Mouse (Mus musculus): Measurements from ENCODE around the gene Zfp641. TPM values are rescaled to one million over a fixed set of nuclear protein-coding genes. Genes with fewer than 3 reads are reported as not detected.

Zfp641 gene
- 0.47 and 0.58 TPM in 2 replicates for polyA plus RNA-seq (2016; fragmentation: Nextera tagmentation; extraction: Ambion mirVana)

DNA sequence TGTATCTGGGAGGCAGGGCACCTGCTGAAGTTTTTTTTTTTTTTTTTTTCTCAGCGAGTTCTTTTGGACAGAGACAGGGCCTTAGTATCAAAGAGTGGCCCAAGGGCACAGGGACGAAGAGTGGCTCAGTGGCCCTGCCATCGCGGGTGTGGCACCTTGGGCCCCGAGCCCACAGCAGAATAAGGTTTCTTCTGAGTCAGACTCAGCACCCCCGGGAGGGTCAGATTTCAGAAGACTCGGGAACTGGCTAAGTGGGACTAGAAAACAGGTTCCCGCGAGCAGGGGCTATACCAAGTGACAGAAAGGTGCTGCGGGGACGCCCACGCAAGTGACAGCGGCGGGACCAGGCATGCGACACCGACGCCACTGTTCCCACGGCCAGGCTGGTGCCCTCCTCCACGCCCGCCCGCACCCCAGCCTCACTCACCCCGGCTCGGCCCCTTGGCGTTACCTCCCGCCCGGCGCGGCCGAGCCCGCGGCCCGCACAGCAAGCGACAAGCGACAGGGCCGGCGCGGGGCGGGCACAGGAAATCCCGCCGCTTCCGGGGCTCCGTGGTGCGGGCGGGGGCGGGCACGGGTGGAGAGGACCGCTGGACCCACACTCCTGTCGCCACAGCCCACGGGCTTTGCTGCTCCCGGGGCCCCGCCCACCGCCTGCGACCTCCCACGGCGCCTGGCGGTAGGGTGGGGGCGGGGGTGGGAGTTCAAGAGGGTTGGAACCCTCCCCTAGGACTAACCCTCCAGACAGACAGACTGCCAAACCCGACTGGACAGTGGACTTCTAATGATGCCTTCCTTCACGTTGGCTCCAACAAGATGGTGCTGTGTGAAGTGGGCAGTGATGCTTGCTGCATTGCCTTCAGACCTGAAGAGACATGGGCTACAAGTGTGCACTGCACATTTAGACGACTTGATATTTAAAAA, at the start of gene Zfp641:
Gene Zfp641, minus strand, starts transcription at position 534 of the 924 bp plus-strand sequence.
- peaks cover 16% of the 10 kb centered on the region for H3K27me3 ChIP-seq (ENCODE audit: poor library complexity, severe bottlenecking)
- peaks cover 11% of the 10 kb centered on the region for H3K4me1 ChIP-seq
- no peaks in the 10 kb centered on the region for H3K36me3 ChIP-seq (replicated peaks)
- H3K4me3 ChIP-seq, result peak within 1 kb of the TSS; percentile 81
- WGBS, result 3% methylated on average over 60 of the region's 60 CpGs
- peak; percentile 22 for DNase-seq (ENCODE audit: extremely low spot score, low spot score)
- peaks cover 4% of the 10 kb centered on the region; the same call in 1 of the 2 replicates for H3K9me3 ChIP-seq
- H3K27ac ChIP-seq, result peak within 1 kb of the TSS; percentile 82

DNA sequence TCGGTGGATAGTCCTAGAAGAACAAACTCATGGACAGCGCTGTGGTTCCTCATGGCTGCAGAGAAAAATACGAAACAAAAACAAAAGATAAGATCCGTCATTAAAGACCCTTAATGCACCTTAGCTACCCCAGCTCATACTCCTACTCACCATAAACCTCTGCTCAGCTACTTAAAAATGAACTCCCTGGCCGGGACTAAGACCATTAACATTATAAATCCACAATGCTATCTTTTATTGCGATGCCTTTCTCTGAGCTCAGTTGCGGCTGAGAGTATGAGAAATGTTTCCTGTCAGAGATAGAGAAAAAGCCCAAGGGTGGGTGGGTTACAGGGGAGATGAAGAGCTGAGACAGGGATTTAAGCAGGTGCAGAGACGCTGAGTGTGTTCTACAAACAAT, 44.9 kb upstream of the Zfp641 start, which contains the start of gene Olfr284:
Gene Olfr284, minus strand, starts transcription at position 101 of the 400 bp plus-strand sequence.
- H3K4me1 ChIP-seq, result no peaks in the 10 kb centered on the region
- H3K27ac ChIP-seq, result no peak within 1 kb of the TSS
- 92% methylated on average over 8 of the region's 8 CpGs for WGBS
- no peak for DNase-seq (ENCODE audit: extremely low spot score, low spot score)
- no peak within 1 kb of the TSS for H3K4me3 ChIP-seq
- no peaks in the 10 kb centered on the region for H3K9me3 ChIP-seq
- no peaks in the 10 kb centered on the region for H3K27me3 ChIP-seq (ENCODE audit: poor library complexity, severe bottlenecking)
- no peaks in the 10 kb centered on the region for H3K36me3 ChIP-seq (replicated peaks)

DNA sequence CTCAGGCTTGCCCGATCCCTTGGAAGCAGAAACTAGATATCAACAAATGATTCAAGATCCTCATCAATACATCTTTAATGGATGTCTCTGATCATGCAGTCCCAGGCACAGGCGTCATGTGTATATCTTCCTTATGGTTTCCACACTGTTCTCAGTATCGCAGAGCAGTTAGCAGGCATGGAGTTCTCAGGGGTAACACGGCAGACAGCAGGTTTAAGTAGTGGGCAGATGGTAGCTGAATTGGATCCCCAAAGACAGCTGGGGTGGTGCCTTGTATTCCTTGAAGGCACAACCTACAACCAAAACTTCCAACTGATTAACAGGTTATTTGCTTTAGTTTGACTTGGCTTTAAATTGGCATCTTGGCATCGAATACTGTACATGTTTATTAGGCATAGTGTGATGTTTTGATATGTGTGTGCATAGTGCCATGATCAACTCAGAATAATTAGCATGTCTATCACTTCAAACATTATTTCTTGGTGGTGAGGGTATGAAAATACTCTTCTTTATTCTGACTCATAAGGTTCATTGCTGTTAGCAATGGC, 21.3 kb upstream of the Zfp641 start, which contains the start of gene Olfr285:
Gene Olfr285, minus strand, starts transcription at position 177 of the 548 bp plus-strand sequence.
- no peak within 1 kb of the TSS for H3K4me3 ChIP-seq
- DNase-seq (ENCODE audit: extremely low spot score, low spot score), result no peak
- H3K4me1 ChIP-seq, result no peaks in the 10 kb centered on the region
- H3K9me3 ChIP-seq, result no peaks in the 10 kb centered on the region; the same call in 1 of the 2 replicates
- no peak within 1 kb of the TSS for H3K27ac ChIP-seq
- no peaks in the 10 kb centered on the region for H3K27me3 ChIP-seq (ENCODE audit: poor library complexity, severe bottlenecking)
- 93% methylated on average over 5 of the region's 5 CpGs for WGBS
- no peaks in the 10 kb centered on the region for H3K36me3 ChIP-seq (replicated peaks)

GRCm38 (mm10) chr15:98315703-98316102, 19.7 kb upstream of the Zfp641 start:
- WGBS, result 61% methylated on average over 6 of the region's 6 CpGs
- no peaks in the 10 kb centered on the region for H3K36me3 ChIP-seq (replicated peaks)
- no peaks in the 10 kb centered on the region for H3K27me3 ChIP-seq (ENCODE audit: poor library complexity, severe bottlenecking)
- no peaks in the 10 kb centered on the region for H3K4me1 ChIP-seq
- no peak for DNase-seq (ENCODE audit: extremely low spot score, low spot score)
- H3K27ac ChIP-seq, result no peak overlapping the region
- no peaks in the 10 kb centered on the region for H3K9me3 ChIP-seq
- no peak overlapping the region for H3K4me3 ChIP-seq

GRCm38 (mm10) chr15:98293651-98294050, 2.3 kb downstream of the Zfp641 start:
- Histone ChIP-seq H3K27ac (no peak overlapping the region), H3K4me3 (no peak overlapping the region), H3K36me3 (replicated peaks) (no peaks in the 10 kb centered on the region), H3K27me3 (ENCODE audit: poor library complexity, severe bottlenecking) (peaks cover 16% of the 10 kb centered on the region), H3K9me3 (no peaks in the 10 kb centered on the region), H3K4me1 (peaks cover 11% of the 10 kb centered on the region)
- no peak for DNase-seq (ENCODE audit: extremely low spot score, low spot score)
- 88% methylated on average over 8 of the region's 8 CpGs for WGBS

- DNase-seq (ENCODE audit: extremely low spot score, low spot score), result no peak
- Histone ChIP-seq H3K4me3 (no peak overlapping the region), H3K27ac (no peak overlapping the region), H3K9me3 (no peaks in the 10 kb centered on the region), H3K36me3 (replicated peaks) (no peaks in the 10 kb centered on the region), H3K4me1 (no peaks in the 10 kb centered on the region), H3K27me3 (ENCODE audit: poor library complexity, severe bottlenecking) (no peaks in the 10 kb centered on the region)
- WGBS, result 66% methylated on average over 12 of the region's 12 CpGs
Measured at GRCm38 (mm10) chr15:98288566-98288965, 7.4 kb downstream of the Zfp641 start.

GRCm38 (mm10) chr15:98286418-98286817, 9.5 kb downstream of the Zfp641 start:
- H3K9me3 ChIP-seq, result no peaks in the 10 kb centered on the region
- DNase-seq (ENCODE audit: extremely low spot score, low spot score), result no peak
- no peaks in the 10 kb centered on the region for H3K27me3 ChIP-seq (ENCODE audit: poor library complexity, severe bottlenecking)
- H3K27ac ChIP-seq, result no peak overlapping the region
- no peaks in the 10 kb centered on the region for H3K36me3 ChIP-seq (replicated peaks)
- no peak overlapping the region for H3K4me3 ChIP-seq
- no peaks in the 10 kb centered on the region for H3K4me1 ChIP-seq
- WGBS, result 80% methylated on average over 7 of the region's 7 CpGs

DNA sequence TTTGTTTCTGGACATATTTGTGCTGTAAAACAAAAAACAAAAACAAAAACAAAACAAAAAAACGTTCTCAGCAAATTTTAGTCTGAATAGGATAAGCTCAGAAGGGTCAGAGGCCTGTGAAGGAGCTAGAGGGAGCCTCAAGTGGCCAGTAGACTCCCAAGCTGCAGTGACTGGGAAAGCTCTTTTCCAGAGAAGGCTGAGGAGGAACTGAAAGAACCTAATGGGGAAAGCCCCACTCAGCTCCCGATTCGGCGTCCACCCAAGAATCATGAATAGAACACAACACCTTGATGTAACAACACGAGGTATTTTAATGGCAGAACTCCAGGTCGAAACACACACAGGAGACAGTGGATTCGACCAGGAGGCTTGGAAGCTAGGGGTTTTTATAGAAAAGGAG, 38.2 kb downstream of the Zfp641 start:
- Histone ChIP-seq H3K36me3 (replicated peaks) (no peaks in the 10 kb centered on the region), H3K27ac (no peak overlapping the region), H3K4me1 (no peaks in the 10 kb centered on the region), H3K27me3 (ENCODE audit: poor library complexity, severe bottlenecking) (no peaks in the 10 kb centered on the region), H3K9me3 (no peaks in the 10 kb centered on the region), H3K4me3 (no peak overlapping the region)
- DNase-seq (ENCODE audit: extremely low spot score, low spot score), result no peak
- WGBS, result 87% methylated on average over 7 of the region's 7 CpGs

GRCm38 (mm10) chr15:98257193-98257592, 38.8 kb downstream of the Zfp641 start, which contains the start of gene H1fnt:
Gene H1fnt (minus strand): TSS chr15:98257293.
- Histone ChIP-seq H3K27ac (no peak within 1 kb of the TSS), H3K4me1 (no peaks in the 10 kb centered on the region), H3K4me3 (no peak within 1 kb of the TSS), H3K9me3 (no peaks in the 10 kb centered on the region), H3K27me3 (ENCODE audit: poor library complexity, severe bottlenecking) (no peaks in the 10 kb centered on the region), H3K36me3 (replicated peaks) (no peaks in the 10 kb centered on the region)
- no peak for DNase-seq (ENCODE audit: extremely low spot score, low spot score)
- WGBS, result 82% methylated on average over 8 of the region's 8 CpGs

DNA sequence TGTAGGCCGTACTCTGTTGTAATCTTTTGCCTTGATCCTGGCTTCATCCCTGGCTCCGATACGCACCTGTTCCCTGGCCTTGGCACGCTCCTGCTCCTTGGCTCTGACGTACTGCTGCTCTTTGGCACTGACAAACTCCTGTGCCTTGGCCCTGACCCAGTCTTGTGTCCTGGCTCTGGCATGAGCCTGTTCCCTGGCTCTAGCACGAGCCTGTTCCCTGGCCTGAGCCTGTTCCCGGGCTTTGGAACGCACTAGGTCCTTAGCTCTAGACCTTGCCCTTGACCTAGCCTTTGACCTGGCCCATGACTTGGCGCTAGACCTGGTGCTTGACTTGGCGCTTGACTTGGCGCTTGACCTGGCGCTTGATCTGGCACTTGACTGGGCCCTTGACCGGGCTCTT, 39.7 kb downstream of the Zfp641 start:
- no peak overlapping the region for H3K27ac ChIP-seq
- DNase-seq (ENCODE audit: extremely low spot score, low spot score), result no peak
- H3K27me3 ChIP-seq (ENCODE audit: poor library complexity, severe bottlenecking), result no peaks in the 10 kb centered on the region
- no peaks in the 10 kb centered on the region for H3K36me3 ChIP-seq (replicated peaks)
- no peaks in the 10 kb centered on the region for H3K4me1 ChIP-seq
- no peak overlapping the region for H3K4me3 ChIP-seq
- H3K9me3 ChIP-seq, result no peaks in the 10 kb centered on the region
- WGBS, result 95% methylated on average over 13 of the region's 13 CpGs

Data from forebrain, embryonic 10.5 days (tissue).